Mouse (Mus musculus): Measurements from ENCODE around the gene Catsperz. TPM values are rescaled to one million over a fixed set of nuclear protein-coding genes. Genes with fewer than 3 reads are reported as not detected.
A peak's percentile ranks its signal among the peaks of the same experiment; 100 is the strongest.

Gene Catsperz
- 10 to 100 TPM; 10.7 to 11.5 TPM for total RNA-seq (2021)
- long read RNA-seq, partial matches to known transcripts = 0 of 6 reads
- long read RNA-seq, other reads (novel, unspliced or antisense) = 0 of 6 reads

GRCm38 (mm10) chr19:6925307-6925573, at the start of gene Catsperz:
TSS of gene Catsperz (minus strand) at chr19:6925380.
- DNase-seq (ENCODE audit: low spot score in 2 of 2) = no peak

GRCm38 (mm10) chr19:6974211-6975205, 49.3 kb upstream of the Catsperz start, which contains the start of gene Ppp1r14b:
TSS of gene Ppp1r14b (plus strand) at chr19:6974968.
- DNase-seq (ENCODE audit: low spot score in 2 of 2) = peak; percentile 72 to 82

- no peak for DNase-seq (ENCODE audit: low spot score in 2 of 2)
Observed at GRCm38 (mm10) chr19:6973581-6974190, 48.5 kb upstream of the Catsperz start.

DNA sequence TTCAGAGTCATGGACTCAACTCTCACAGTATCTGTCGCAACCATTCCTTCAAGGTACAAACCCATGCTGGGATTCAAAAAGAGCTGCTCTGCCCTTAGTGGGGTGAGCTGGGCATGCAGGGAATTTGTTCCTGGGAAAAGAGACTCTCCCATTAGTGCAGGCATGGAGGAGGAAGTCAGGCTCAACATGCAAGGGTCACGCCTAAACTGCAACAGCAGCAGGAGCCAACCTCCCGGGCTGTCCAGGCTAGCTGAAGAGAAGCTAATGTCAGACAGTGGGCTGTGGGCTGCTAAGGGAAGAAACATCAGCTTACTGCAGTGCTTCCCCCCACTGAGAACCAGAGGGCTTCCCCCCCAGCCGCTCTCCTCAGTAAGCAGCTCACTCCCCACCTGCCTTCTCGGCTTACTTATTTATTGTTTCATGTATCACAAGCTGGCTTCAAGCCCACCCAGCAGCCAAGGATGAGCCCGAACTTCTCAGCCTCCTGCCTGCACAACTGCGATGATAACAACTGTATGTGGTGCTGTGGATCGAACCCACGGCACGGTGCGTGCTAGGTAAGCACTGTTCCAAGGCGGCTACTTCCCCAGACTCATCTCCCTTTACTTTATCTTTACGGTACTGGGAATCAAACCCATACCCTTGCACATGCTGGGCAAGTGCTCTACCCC, 47.2 kb upstream of the Catsperz start:
- no peak for DNase-seq (ENCODE audit: low spot score in 2 of 2)

- DNase-seq (ENCODE audit: low spot score in 2 of 2) = no peak
Observed at GRCm38 (mm10) chr19:6971644-6972043, 46.5 kb upstream of the Catsperz start.

GRCm38 (mm10) chr19:6970460-6971085, 45.4 kb upstream of the Catsperz start:
- no peak for DNase-seq (ENCODE audit: low spot score in 2 of 2)

DNA sequence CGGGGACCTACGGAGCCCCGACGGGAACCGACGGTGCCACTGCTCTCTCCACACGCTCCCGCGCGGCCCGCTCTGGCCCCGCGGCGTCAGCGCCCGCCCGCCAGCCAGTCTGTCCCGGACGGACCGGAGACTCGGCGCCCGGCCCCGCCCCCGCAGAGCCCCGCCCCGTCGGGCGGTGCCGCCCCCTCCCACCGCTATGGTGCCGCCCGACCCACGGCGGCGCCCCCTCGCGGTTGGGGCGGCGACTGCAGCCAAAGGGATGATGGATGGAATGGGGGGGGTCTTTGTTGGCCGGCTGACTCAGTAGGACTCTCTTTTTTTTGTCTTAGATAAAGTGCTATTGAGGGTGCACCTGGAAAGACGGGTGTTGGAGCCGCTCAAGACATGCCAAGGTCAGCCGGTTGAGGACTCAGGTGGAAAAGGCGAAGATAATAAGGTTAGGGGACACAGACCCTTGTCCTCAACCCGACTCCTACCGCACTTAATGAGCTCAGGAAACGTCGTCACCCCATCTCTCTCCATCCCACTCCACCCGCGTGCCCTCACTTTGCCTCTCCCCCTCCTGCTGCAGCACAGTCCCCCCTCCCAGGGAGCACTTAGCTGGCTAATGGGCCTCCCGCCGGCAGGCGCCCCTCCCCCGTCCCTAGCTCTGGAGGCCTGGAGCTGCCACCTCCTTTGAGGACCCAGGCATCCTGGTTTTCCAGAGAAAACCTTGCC, 44.6 kb upstream of the Catsperz start:
- DNase-seq (ENCODE audit: low spot score in 2 of 2) = peak; percentile 53 to 72

DNA sequence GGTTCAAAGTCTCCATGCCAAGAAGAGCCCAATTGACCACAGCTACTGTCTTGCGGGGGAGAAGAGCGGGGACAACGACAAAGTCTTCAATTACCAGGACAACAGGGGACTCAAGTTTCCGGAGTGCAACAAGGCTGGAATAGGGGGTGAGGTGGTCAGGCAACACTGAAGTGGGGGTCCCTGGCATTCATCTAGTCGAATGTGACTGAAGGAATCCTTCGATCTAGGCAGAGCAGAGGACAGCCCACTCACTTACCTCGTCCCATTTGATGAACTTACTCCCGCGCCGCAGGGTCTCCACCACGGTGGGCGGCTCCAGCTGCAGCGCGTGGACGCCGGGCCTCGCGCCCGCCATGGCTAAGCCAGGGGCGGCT, 44.1 kb upstream of the Catsperz start:
- DNase-seq (ENCODE audit: low spot score in 2 of 2) = no peak

- DNase-seq (ENCODE audit: low spot score in 2 of 2) = no peak
Observed at GRCm38 (mm10) chr19:6968491-6969271, 43.5 kb upstream of the Catsperz start.

GRCm38 (mm10) chr19:6956461-6956860, 31.3 kb upstream of the Catsperz start:
- no peak for DNase-seq (ENCODE audit: low spot score in 2 of 2)

GRCm38 (mm10) chr19:6955424-6955823, 30.2 kb upstream of the Catsperz start:
- DNase-seq (ENCODE audit: low spot score in 2 of 2) = no peak

GRCm38 (mm10) chr19:6954046-6954445, 28.9 kb upstream of the Catsperz start:
- peak in 1 of 2 experiments; percentile 46 for DNase-seq (ENCODE audit: low spot score in 2 of 2)

DNA sequence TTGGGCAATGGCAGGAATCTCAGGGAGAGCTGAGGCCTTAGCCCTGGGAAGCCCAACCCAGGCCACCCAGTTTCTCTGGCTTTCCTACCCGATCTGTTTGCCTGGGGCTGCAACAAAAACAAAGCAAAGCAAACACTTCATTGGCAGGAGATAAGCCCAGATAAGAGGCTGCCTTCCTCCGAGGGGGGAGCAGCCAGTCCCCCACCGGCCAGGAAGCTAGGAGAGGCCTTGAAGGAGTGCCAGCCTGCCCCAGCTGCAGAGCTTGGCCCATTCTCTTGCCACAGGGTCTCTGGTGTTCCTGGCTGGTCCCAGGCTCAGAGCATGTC, 27.5 kb upstream of the Catsperz start:
- DNase-seq (ENCODE audit: low spot score in 2 of 2) = no peak

DNA sequence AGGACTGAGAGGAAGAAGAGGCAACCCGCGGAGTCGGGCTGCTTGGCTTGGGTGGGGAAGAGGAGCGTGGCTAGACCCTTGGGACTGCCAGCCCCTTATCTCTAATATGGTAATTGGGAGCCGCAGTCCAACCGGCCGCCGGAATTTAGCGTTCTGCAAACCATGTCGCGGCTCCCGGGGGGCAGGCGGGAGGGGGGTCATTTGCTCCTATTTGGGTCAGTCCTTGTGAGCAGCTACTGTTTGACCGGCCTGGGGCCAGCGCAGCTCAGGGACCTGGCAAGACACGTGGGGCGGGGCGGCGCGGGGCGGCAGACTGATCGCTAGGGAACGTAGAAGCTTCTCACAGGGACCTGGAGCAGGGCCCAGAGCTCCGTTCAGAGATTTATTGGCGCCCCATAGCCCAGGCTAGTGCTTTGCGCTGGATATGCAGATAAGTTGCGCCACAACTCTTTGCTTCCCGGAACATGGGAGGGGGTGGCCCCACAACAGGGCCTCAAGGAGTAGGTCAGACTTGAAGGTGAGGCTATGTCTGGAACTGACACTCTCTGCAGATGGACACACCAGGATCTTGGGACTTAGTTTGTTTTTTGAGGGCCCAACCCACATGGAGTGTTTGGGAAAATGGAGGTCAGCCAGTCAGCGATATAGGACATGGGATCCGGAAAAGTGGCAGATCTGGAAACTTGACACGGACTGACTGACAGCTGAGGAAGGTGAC, 27.0 kb upstream of the Catsperz start:
- peak; percentile 74 to 82 for DNase-seq (ENCODE audit: low spot score in 2 of 2)

GRCm38 (mm10) chr19:6951381-6951968, 26.3 kb upstream of the Catsperz start:
- DNase-seq (ENCODE audit: low spot score in 2 of 2) = peak; percentile 90 to 91

DNA sequence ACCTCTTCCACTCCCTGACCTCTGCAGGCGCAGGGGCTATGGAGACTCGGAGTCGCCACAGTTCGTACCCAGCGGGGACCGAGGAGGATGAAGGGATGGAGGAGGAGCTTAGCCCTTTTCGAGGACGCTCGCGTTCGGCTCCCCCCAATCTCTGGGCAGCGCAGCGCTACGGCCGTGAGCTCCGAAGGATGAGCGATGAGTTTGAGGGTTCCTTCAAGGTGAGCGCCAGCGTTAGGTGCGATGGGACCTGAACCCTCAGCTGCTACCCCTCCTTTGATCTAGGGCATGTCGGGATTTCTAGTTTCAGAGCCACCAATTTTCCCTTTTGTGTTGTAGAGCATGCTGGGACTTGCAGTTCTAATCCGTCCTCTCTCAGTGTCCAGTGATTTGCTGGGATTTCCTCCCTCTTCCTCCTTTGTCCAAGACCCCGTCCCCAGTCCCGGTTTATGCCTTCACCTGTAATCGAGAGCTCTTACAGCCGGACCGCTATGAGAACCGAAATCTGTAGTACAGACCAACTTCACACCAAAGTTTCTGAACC, 25.5 kb upstream of the Catsperz start:
- DNase-seq (ENCODE audit: low spot score in 2 of 2) = peak in 1 of 2 experiments; percentile 68

GRCm38 (mm10) chr19:6949951-6950350, 24.8 kb upstream of the Catsperz start:
- no peak for DNase-seq (ENCODE audit: low spot score in 2 of 2)

GRCm38 (mm10) chr19:6949532-6949931, 24.4 kb upstream of the Catsperz start:
- DNase-seq (ENCODE audit: low spot score in 2 of 2) = no peak

DNA sequence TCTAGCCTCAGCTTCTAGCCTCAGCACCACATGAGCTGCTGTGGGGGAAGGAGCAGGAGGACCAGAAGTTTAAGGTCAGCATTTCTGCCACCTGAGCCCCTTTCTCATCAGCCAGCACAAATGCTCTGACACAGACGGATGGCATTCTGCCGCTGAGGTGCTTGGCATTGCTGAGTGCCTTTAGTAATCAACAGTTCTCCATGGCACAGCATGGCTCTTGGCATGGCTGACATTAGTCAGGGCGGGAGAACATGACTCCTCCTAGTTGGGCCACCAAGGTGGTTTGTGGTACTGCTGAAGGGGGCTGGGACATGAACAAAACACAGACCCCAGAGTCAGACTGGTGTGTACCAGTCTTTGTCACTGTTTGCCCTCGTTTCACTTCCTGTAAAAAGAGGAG, 23.0 kb upstream of the Catsperz start:
- DNase-seq (ENCODE audit: low spot score in 2 of 2) = no peak
